Mouse (Mus musculus): ENCODE measurements around the gene Slc12a6. TPM values are rescaled to one million over a fixed set of nuclear protein-coding genes. Genes with fewer than 3 reads are reported as not detected.

Gene Slc12a6
- 10 to 100 TPM; 34.9 to 37.3 TPM for total RNA-seq (2021)

GRCm38 (mm10) chr2:112265448-112266241 is at the start of gene Slc12a6:
Gene Slc12a6, plus strand, starts transcription at chr2:112265825.
- peak; percentile 86 for DNase-seq (ENCODE audit: low spot score)
- intact Hi-C loops (cut with DNase I), result loop anchor here (10.0 kb wide), 1 partner anchor 69 kb away; no protein-coding TSS in a partner anchor

GRCm38 (mm10) chr2:112215977-112216376 is 49.6 kb upstream of the Slc12a6 start:
- intact Hi-C loops (cut with DNase I), result loop anchor here (2.0 kb wide), 1 partner anchor 19 kb away; no protein-coding TSS in a partner anchor
- no peak for DNase-seq (ENCODE audit: low spot score)

DNA sequence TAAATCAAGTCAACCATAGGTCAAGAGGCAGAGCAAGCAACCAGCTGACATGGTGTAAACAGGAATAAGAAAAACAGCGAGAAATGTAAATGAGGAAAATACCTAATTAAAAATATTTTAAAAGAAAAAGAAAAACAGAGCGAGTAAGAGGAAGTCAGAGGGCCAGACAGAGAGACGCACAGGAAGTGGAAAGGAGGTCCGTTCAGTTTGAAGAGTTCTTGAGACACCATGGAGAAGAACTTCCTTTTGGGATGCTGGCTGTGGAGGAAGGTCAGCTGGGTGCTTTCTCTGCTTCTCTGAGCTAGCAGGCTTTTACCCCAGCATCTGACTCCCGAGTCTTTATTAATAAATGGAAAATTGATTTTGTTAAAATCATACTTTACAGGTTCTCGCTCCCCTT is 48.0 kb upstream of the Slc12a6 start:
- no peak for DNase-seq (ENCODE audit: low spot score)
- intact Hi-C loops (cut with DNase I), result loop anchor here (2.0 kb wide), 1 partner anchor 21 kb away; no protein-coding TSS in a partner anchor

DNA sequence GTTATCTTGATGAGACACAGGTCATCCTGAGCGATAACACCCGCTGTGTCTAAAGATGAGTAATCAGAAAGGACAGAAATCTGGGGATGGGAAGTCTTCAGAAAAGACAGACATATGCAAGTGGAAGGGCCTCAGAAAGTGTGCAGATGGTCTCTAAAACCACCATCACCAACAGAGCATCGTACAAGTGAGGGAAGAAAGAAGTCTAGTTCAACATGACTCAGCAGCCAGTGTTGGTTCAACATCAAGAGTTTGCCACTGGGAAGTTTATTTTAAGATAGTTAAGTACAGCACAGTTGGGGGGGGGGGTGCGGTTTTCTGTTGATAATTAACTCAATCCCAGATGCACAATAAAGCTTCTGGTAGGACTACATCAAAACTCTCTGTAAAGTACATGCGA is 44.7 kb upstream of the Slc12a6 start:
- intact Hi-C loops (cut with DNase I), result no loop called here
- DNase-seq (ENCODE audit: low spot score), result no peak

DNA sequence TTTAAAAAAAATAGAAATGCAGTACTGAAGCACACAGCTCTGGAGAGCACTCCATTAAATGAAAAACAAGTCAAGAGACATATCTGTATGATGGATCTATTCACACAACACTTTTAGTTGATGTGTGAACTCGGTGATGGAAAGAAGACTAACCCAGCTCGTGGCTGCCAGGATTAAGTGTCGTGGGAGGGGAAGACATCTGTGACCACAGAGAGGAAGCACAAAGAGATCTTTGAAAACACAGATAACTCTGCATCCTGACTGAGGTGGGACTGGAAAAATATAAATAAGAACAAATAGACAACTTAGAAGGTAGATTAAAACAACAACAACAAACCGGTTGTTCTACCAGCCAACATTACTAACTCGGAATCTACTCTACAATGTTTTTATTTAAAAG is 43.0 kb upstream of the Slc12a6 start:
- intact Hi-C loops (cut with DNase I), result no loop called here
- no peak for DNase-seq (ENCODE audit: low spot score)

DNA sequence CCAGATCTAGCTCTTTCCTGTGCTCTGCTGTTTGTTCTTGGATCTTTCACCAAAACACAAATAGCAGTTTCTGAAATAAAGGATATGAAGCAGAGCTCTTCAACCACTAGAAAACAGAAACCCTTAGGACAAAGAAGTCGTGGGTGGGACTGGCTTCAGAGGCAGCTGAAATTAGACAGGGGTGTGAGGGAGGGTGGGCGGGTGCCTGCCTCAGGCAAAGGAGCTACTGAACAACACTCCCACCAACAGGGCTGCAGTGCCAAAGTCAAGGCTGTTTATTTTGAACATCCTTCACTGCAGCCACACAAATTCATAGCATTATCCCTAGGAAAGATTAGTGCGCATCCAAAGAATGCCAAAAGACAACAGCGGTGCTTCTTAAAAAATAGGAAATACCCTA is 41.3 kb upstream of the Slc12a6 start:
- intact Hi-C loops (cut with DNase I), result no loop called here
- no peak for DNase-seq (ENCODE audit: low spot score)

GRCm38 (mm10) chr2:112232623-112233022 is 33.0 kb upstream of the Slc12a6 start:
- DNase-seq (ENCODE audit: low spot score), result no peak
- intact Hi-C loops (cut with DNase I), result no loop called here

GRCm38 (mm10) chr2:112236620-112237019 is 29.0 kb upstream of the Slc12a6 start:
- DNase-seq (ENCODE audit: low spot score), result no peak
- intact Hi-C loops (cut with DNase I), result no loop called here

GRCm38 (mm10) chr2:112238006-112238405 is 27.6 kb upstream of the Slc12a6 start:
- DNase-seq (ENCODE audit: low spot score), result no peak
- intact Hi-C loops (cut with DNase I), result no loop called here

DNA sequence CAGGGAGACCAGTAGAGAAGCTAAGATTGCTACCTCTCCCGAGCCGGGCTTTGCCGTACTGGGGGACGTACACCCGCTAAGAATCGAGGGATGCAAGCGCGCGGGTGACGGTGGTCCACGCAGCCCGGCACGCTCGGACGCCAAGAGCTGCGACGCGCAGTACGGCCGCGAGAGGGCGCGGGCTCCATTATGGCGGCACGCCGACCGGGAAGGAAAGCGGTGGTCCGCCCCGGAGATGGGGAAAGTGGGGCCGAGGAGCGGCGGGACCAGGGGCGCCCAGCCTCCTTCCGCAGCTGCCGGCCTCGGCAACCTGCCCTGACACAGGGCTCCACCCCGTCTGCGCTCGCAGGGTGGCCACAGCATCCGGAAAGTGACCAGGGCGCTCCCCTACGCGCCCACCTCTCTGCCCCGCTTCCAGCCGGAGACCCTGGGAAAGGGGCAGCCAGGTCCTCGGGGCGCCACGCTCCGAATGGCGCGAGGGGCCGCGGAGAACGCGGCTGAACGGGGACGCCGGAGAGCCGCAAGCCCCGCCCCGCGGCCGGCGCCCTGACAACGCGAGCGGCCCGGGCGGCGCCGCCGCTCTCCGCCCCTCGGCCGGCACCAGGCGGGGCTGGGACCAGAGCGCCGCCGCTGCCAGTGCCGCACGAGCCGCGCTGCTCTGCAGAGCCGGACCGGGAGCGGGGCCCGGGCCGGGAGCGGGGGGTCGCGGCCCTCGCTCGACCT is 26.3 kb upstream of the Slc12a6 start, which contains the start of gene Lpcat4:
Gene Lpcat4 (plus strand): TSS at position 257 of the 723 bp plus-strand sequence.
- intact Hi-C loops (cut with DNase I), result loop anchor here (1.0 kb wide), 1 partner anchor 22 kb away; the partner anchor contains the start of gene Nop10
- peak; percentile 78 for DNase-seq (ENCODE audit: low spot score)

GRCm38 (mm10) chr2:112239935-112240721 is 25.5 kb upstream of the Slc12a6 start:
- no peak for DNase-seq (ENCODE audit: low spot score)
- intact Hi-C loops (cut with DNase I), result loop anchor here (1.0 to 10.0 kb wide), 3 partner anchors 21 to 247 kb away; partner anchors contain the start of gene Nop10

DNA sequence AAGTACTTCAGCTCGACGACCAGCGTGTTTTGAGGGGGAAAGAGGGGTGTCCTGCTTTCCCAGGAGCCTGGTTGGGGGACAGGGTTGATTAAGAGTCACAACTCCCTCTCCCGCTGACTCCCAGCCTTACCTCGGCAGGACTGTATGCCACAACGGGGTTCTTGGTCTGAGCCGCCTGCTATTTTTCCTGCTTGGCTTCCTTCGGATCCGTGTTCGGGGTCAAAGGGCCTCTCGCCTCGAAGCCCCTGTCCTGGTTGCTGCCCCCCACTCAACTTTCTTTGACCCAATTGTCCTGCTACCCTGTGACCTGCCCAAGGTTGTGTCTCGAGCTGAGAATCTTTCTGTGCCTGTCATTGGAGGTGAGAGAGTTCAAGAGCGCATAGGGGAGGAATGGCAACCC is 23.8 kb upstream of the Slc12a6 start:
- intact Hi-C loops (cut with DNase I), result loop anchor here (5.0 to 10.0 kb wide), 2 partner anchors 103 to 246 kb away; no protein-coding TSS in a partner anchor
- DNase-seq (ENCODE audit: low spot score), result no peak

- intact Hi-C loops (cut with DNase I), result loop anchor here (10.0 kb wide), 1 partner anchor 99 kb away; no protein-coding TSS in a partner anchor
- no peak for DNase-seq (ENCODE audit: low spot score)
These were observed 20.3 kb upstream of the Slc12a6 start for GRCm38 (mm10) chr2:112245307-112245706.

DNA sequence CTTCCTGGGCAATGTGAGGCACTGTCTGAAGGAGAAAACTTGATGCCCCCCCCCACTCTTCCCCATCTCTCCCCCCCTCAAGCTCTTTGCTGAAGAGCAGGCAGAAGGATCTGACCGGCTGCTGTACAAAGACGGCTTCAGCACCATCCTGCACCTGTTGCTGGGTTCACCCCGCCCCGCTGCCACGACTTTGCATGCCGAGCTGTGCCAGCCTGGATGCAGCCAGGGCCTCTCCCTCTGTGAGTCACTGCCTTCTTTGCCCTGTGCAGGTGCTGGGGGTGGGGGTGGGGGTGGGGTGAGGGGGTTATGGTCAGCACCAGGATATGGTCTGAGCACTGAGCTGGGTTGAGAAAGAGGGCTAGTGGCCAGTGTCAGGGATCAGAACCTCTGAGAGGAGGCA is 19.4 kb upstream of the Slc12a6 start:
- intact Hi-C loops (cut with DNase I), result loop anchor here (10.0 kb wide), 1 partner anchor 99 kb away; no protein-coding TSS in a partner anchor
- DNase-seq (ENCODE audit: low spot score), result no peak

GRCm38 (mm10) chr2:112247323-112247722 is 18.3 kb upstream of the Slc12a6 start:
- intact Hi-C loops (cut with DNase I), result loop anchor here (10.0 kb wide), 1 partner anchor 97 kb away; no protein-coding TSS in a partner anchor
- DNase-seq (ENCODE audit: low spot score), result no peak

DNA sequence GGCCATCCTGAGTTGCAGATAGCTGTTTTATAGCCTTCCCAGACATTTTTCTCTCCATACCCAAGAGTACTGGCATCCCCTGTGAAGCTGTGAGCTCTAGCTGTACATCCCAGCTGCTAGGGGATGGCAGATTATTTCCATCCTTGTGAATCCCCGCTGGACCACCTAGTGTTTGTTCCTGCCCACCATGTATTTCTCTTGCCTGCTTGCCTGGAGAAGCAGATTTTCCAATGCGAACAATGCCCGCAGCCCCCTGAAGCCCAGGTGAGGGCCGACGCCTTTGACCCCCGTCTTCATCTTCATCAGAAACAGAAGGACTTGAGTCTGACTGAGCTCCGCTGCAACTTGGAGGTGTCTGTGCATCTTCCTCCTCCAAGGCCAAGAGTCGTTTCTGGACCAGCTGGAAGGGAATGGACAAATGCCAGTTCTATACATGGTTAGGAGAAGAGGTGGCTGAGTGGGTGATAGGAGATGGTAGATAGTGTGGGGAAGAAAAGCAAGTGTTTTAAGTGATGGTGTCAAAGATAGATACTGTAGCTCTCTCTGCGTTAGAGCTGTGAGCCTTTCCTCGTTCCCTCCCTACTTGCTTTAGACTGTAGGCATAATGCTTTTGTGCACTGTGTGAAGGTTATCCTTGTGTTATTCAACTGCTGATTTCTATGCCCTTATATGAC is 15.7 kb upstream of the Slc12a6 start:
- DNase-seq (ENCODE audit: low spot score), result no peak
- intact Hi-C loops (cut with DNase I), result loop anchor here (10.0 kb wide), 1 partner anchor 95 kb away; no protein-coding TSS in a partner anchor

DNA sequence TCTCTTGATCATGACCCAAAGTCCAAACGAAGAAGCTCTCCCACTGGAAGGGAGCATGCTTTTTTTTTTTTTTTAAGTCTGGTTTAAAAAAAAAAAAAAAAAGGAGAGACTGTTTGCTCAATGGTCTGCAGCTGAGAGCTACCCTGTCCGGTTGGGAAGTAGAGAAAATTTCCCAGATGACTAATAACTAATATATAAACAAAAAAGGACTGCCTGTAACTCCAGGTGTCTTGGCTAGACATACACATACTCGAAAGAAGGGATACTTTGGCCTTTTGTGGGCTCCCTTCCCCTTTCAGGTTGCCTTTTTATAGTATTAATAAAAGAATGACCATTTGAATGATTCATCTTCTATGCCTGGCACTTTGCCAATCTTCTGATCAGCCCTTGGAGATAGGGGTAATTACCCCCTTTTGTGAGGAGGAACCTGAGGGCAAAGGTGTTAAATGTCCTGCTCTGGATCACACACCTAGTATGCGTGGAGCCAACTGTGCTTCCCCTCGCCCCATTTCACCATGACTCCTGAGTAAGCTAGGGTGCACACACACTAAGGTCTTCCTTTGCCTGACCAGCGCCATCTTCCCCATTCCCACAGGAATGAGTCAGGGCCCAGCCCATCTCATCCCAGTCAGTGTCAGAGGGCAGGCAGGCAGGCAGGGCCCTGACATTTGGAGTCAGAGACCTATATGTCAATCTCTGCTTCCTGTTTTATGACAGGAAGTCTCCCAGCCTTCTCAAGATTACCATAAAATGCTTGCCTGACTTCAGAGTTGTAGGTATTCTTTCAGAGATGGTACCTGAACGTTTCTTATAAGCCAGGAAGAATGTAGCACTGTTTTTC is 10.7 kb upstream of the Slc12a6 start:
- intact Hi-C loops (cut with DNase I), result no loop called here
- no peak for DNase-seq (ENCODE audit: low spot score)

DNA sequence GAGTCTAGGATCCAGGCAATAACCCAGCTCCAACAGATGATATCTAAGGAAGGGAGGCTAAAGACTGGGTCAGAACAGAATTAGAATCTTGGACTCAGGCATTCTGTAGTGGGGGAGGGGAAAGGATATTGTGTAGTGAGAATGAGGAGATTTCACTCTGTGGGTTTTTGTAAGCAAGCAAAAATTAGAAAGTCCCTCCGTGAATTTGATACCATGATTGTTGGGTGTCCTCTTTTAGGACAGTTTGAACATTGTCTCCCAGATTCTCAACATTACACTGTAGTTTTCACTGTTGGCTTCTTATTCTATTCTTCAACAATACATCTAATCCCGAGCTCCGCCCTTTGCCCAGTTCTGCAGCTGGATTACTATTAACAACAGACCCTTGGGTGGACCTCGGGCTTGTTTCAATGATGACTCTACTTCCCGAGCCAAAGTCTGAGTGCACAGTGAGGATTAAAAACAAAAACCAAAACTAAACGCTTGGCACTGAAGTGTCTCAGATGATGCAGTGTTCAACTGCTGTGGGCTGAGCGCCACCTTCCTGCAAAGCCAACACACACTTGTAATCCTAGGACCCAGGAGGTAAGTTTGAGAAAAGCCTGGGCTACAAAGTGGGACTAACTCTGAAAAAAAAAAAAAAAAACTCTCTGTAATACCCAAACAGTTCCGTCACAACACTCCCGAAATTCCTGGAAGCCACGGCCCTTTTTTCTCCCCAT is 6.2 kb upstream of the Slc12a6 start, which contains the start of gene Nutm1:
Gene Nutm1 (minus strand): TSS at position 51 of the 722 bp plus-strand sequence.
- no peak for DNase-seq (ENCODE audit: low spot score)
- intact Hi-C loops (cut with DNase I), result loop anchor here (2.0 kb wide), 1 partner anchor 61 kb away; no protein-coding TSS in a partner anchor
